Mouse (Mus musculus) midbrain, embryonic 13.5 days (tissue): ENCODE data around the gene Ints6l. TPM values are rescaled to one million over a fixed set of nuclear protein-coding genes. Genes with fewer than 3 reads are reported as not detected.

Source experiments
- ATAC-seq: fragments of 200-750 bp; cut with Nextera tagmentation; 2 replicates; pipeline ENCODE4 v1.8.0; 2017; ENCODE audit warnings: mild to moderate bottlenecking, moderate TSS enrichment, moderate library complexity
- H3K27ac ChIP-seq: fragments of 300-500 bp; sonication (generic); 2 replicates; pipeline ENCODE4 v1.5.1; 2015; ENCODE audit warnings: inconsistent platforms, mild to moderate bottlenecking, moderate library complexity
- H3K27me3 ChIP-seq: fragments of 300-500 bp; sonication (generic); 2 replicates; pipeline ENCODE4 v1.6.1; 2015; ENCODE audit warnings: mild to moderate bottlenecking, inconsistent platforms
- H3K36me3 ChIP-seq: fragments of 300-500 bp; sonication (generic); 2 replicates; pipeline ENCODE4 v1.6.1; 2015; ENCODE audit warnings: mild to moderate bottlenecking, inconsistent platforms
- H3K4me1 ChIP-seq: fragments of 300-500 bp; sonication (generic); replicated peaks from 2 replicates; pipeline ENCODE4 v1.6.1; 2015; ENCODE audit warnings: inconsistent platforms
- H3K4me2 ChIP-seq: fragments of 300-500 bp; sonication (generic); replicated peaks from 2 replicates; pipeline ENCODE4 v1.6.1; 2015; ENCODE audit warnings: moderate library complexity, mild to moderate bottlenecking, inconsistent platforms
- H3K4me3 ChIP-seq: fragments of 300-500 bp; sonication (generic); replicated peaks from 2 replicates; pipeline ENCODE4 v1.5.1; 2015; ENCODE audit warnings: mild to moderate bottlenecking, inconsistent platforms
- H3K9ac ChIP-seq: fragments of 300-500 bp; sonication (generic); replicated peaks from 2 replicates; pipeline ENCODE4 v1.6.1; 2015; ENCODE audit warnings: mild to moderate bottlenecking, inconsistent platforms
- H3K9me3 ChIP-seq: fragments of 300-500 bp; sonication (generic); 2 replicates; pipeline ENCODE4 v1.6.1; 2016; ENCODE audit warnings: mild to moderate bottlenecking, inconsistent platforms
- WGBS: fragments of 180-500 bp; shearing (Covaris S2); methylation state at CpG from one replicate; pipeline ENCODE4 v1.1.7; 2015; 5-methylcytosine and 5-hydroxymethylcytosine counted together
- polyA plus RNA-seq: library from polyadenylated mRNA; unstranded; fragments of >200 nt; fragmentation: Nextera tagmentation; extraction: Ambion mirVana; gene quantifications from 2 replicates; pipeline ENCODE4 v1.2.1, GENCODE M21; 2015

Gene Ints6l
- 22.7 and 23.0 TPM in 2 replicates for polyA plus RNA-seq

DNA sequence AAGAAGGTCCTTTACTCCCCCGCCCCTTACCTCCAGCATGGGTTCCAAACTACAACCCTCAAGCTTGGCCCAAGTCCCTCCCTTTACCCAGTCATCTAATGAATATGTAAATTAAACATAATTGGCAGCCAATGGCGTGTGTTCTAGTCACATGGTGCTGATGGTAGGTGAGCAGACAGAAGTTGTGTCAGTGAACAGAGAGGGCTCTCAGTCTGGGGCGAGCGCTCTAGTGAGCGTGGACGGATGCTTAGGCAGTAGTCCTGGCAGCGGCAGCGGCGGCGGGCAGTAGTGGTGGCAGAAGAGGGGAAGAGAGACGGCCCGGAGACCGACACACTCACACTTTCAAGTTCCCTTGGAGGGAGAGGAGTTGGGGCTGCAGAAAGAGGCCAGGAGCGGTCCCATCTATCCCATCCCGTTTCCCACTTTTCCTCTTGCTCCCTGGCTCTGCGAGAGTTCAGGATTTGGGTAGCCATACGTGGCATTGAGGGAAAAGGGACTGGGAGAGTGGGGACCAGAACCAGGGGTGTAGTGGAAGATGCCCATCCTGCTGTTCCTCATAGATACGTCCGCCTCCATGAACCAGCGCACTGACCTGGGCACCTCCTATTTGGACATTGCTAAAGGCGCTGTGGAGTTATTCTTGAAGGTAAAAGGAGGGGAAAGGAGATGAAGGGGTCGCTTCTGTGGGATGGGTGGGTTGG lies at the start of gene Ints6l:
Gene Ints6l (plus strand): TSS at position 187 of the 701 bp plus-strand sequence.
- Histone ChIP-seq H3K27ac (peak within 1 kb of the TSS; percentile 97), H3K9ac (peak within 1 kb of the TSS; percentile 81), H3K36me3 (no peaks in the 10 kb centered on the region), H3K27me3 (no peaks in the 10 kb centered on the region), H3K9me3 (no peaks in the 10 kb centered on the region), H3K4me2 (peak within 1 kb of the TSS; percentile 59), H3K4me3 (peak within 1 kb of the TSS; percentile 59), H3K4me1 (no peaks in the 10 kb centered on the region; the same call in 1 of the 2 replicates)
- peak; percentile 75 for ATAC-seq
- 27% methylated on average over 22 of the region's 22 CpGs for WGBS

GRCm38 (mm10) chrX:56405482-56405881 lies 49.2 kb upstream of the Ints6l start:
- Histone ChIP-seq H3K27me3 (no peaks in the 10 kb centered on the region), H3K9me3 (no peaks in the 10 kb centered on the region), H3K4me3 (no peak overlapping the region), H3K9ac (no peak overlapping the region), H3K36me3 (no peaks in the 10 kb centered on the region), H3K27ac (no peak overlapping the region), H3K4me2 (no peak overlapping the region), H3K4me1 (no peaks in the 10 kb centered on the region)
- no peak for ATAC-seq
- 64% methylated on average over 1 of the region's 1 CpGs for WGBS

- no peaks in the 10 kb centered on the region for H3K9me3 ChIP-seq
- H3K4me1 ChIP-seq: no peaks in the 10 kb centered on the region
- no peaks in the 10 kb centered on the region for H3K36me3 ChIP-seq
- no peak overlapping the region for H3K27ac ChIP-seq
- no peak overlapping the region for H3K4me3 ChIP-seq
- H3K27me3 ChIP-seq: no peaks in the 10 kb centered on the region
- no peak for ATAC-seq
- no peak overlapping the region for H3K9ac ChIP-seq
- WGBS: 75% methylated on average over 5 of the region's 5 CpGs
- no peak overlapping the region for H3K4me2 ChIP-seq
These were observed 48.5 kb upstream of the Ints6l start for GRCm38 (mm10) chrX:56406128-56406527.

DNA sequence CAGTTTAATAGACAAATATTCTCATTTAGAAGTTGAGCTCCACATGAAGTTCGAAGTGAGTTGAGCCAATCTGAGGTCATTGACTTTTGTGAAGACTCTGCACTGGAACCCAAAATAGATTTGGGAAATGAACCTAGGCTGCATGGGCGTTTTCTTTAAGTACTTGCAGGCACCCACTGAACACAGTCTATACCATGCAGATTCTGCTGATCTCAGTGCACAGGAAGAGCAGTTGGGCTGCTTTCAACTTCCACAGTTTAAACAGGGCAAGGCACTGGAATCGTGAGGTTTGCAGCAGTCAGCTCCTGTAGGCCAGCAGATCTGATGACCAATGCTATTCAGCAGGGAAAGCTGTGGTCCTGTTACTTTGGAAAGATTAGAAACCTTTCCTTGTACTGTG lies 38.4 kb upstream of the Ints6l start:
- Histone ChIP-seq H3K4me3 (no peak overlapping the region), H3K4me1 (no peaks in the 10 kb centered on the region), H3K9ac (no peak overlapping the region), H3K9me3 (no peaks in the 10 kb centered on the region), H3K36me3 (no peaks in the 10 kb centered on the region), H3K27me3 (no peaks in the 10 kb centered on the region), H3K4me2 (no peak overlapping the region), H3K27ac (no peak overlapping the region)
- no peak for ATAC-seq
- WGBS: 81% methylated on average over 3 of the region's 3 CpGs

- no peaks in the 10 kb centered on the region for H3K4me1 ChIP-seq
- no peaks in the 10 kb centered on the region for H3K27me3 ChIP-seq
- WGBS: 64% methylated on average over 4 of the region's 4 CpGs
- H3K9me3 ChIP-seq: no peaks in the 10 kb centered on the region
- H3K9ac ChIP-seq: no peak overlapping the region
- H3K4me3 ChIP-seq: no peak overlapping the region
- H3K4me2 ChIP-seq: no peak overlapping the region
- H3K27ac ChIP-seq: no peak overlapping the region
- ATAC-seq: no peak
- H3K36me3 ChIP-seq: no peaks in the 10 kb centered on the region
These were observed 37.1 kb upstream of the Ints6l start for GRCm38 (mm10) chrX:56417541-56417940.

GRCm38 (mm10) chrX:56430601-56431000 lies 24.1 kb upstream of the Ints6l start:
- no peak overlapping the region for H3K27ac ChIP-seq
- H3K36me3 ChIP-seq: no peaks in the 10 kb centered on the region
- ATAC-seq: no peak
- no peaks in the 10 kb centered on the region for H3K4me1 ChIP-seq
- 42% methylated on average over 2 of the region's 2 CpGs for WGBS
- H3K4me3 ChIP-seq: no peak overlapping the region
- H3K4me2 ChIP-seq: no peak overlapping the region
- H3K9me3 ChIP-seq: no peaks in the 10 kb centered on the region
- no peak overlapping the region for H3K9ac ChIP-seq
- no peaks in the 10 kb centered on the region for H3K27me3 ChIP-seq

DNA sequence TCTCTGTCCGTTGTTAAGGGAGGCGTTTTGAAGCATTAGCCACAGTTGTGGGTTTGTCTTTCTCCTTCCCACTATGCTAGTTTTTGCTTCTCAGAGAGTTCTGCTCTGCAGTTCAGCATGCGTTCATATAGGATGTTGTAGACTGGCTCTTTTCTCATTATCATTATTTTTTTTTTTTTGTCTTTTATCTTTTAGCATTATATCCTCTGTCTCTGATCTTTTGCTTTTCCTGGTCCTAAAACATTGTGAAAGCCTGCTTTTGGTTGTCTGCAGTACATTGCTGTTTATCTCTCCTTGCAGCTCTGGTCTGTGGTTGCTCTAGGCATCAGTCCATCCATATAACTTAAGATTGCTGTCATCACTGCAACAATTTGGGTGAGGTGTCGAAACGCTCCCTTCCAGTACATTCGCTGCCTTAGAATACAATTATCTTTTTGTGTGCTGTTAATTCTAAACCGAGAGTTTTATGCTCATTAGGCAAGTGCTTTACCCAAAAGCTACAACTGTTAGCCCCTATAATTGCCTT lies 18.8 kb upstream of the Ints6l start:
- WGBS: 79% methylated on average over 7 of the region's 7 CpGs
- Histone ChIP-seq H3K9ac (no peak overlapping the region), H3K36me3 (no peaks in the 10 kb centered on the region), H3K9me3 (no peaks in the 10 kb centered on the region), H3K4me2 (no peak overlapping the region), H3K27ac (no peak overlapping the region), H3K4me3 (no peak overlapping the region), H3K4me1 (no peaks in the 10 kb centered on the region), H3K27me3 (no peaks in the 10 kb centered on the region)
- ATAC-seq: no peak

GRCm38 (mm10) chrX:56446487-56447428 lies 7.9 kb upstream of the Ints6l start:
- H3K4me2 ChIP-seq: no peak overlapping the region
- H3K9ac ChIP-seq: no peak overlapping the region
- H3K27me3 ChIP-seq: no peaks in the 10 kb centered on the region
- H3K4me1 ChIP-seq: no peaks in the 10 kb centered on the region
- 85% methylated on average over 11 of the region's 11 CpGs for WGBS
- no peak overlapping the region for H3K27ac ChIP-seq
- ATAC-seq: no peak
- no peaks in the 10 kb centered on the region for H3K9me3 ChIP-seq
- no peaks in the 10 kb centered on the region for H3K36me3 ChIP-seq
- no peak overlapping the region for H3K4me3 ChIP-seq

DNA sequence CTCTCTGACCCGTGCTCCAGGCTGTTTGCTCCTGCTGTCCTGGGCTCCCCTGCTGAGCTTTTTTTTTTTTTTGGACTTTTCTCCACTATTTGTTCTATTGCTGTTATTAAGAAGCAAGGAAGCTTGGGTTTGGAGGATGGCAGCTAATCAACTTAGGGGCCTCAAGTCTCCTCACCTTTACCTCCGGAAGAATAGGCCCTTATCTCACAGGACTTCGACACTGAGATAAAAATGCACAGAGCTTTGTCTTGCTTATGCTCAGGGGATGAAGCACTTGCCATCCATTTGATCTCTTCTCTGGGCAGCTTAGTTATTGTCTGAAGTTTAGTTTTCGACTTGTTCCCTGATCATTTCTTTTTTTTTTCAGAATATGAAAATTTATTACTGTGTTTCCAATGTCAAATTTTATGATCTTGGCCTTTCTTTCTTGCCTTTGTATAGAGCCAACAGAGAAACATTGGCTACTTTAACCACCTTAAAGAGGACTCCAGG lies 7.1 kb upstream of the Ints6l start, which contains the start of gene Gm2174:
Gene Gm2174 (plus strand): TSS at position 442 of the 492 bp plus-strand sequence.
- Histone ChIP-seq H3K9ac (no peak within 1 kb of the TSS), H3K4me3 (no peak within 1 kb of the TSS), H3K27ac (no peak within 1 kb of the TSS), H3K4me1 (no peaks in the 10 kb centered on the region), H3K36me3 (no peaks in the 10 kb centered on the region), H3K9me3 (no peaks in the 10 kb centered on the region), H3K27me3 (no peaks in the 10 kb centered on the region), H3K4me2 (no peak within 1 kb of the TSS)
- no peak for ATAC-seq
- 72% methylated on average over 4 of the region's 4 CpGs for WGBS

DNA sequence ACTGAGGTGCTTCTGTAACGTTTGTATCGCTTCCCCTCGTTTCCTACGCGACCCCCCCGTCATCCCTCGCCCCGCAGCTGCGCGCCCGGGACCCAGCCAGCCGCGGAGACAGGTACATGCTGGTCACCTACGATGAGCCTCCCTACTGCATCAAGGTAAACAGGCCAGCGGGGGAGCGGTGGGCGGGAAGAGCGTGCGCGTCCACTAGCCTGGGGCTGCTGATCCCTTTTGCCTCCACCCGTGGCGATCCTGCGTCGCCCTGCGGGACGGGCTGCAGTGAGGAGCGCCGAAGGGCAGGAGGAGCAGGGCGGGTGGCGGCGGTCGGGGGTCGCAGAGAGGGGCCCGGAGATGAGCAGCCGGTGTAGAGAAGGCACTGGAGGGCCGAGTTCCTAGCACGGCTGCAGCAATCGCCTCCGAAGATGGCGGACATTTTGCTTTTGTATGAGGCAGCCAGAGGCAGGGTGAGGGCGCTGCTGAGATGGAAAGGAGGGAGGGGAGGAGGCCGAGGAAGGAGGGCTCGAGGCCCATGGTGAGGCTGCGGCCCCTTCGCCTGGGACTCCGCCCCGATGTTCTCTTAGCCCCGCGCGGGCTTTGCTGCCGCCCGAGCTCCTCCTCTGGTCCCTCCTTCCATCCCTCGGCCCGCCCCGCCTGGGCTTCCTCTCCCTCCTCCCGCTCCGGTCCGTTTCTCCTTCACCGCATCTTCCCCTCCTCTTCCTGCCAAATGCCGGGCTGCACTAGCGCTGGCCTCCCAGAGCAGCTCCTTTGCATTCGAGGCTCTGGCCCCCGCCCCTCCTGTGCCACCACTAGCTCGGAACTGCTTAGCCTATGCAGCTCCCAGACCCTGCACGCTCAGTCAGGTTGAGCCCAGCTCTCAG lies 952 bp downstream of the Ints6l start:
- H3K9me3 ChIP-seq: no peaks in the 10 kb centered on the region
- 17% methylated on average over 59 of the region's 65 CpGs for WGBS
- peak overlapping the region; percentile 81 for H3K9ac ChIP-seq
- ATAC-seq: peak; percentile 98
- peak overlapping the region; percentile 59 for H3K4me2 ChIP-seq
- H3K36me3 ChIP-seq: no peaks in the 10 kb centered on the region
- peak overlapping the region; percentile 97 for H3K27ac ChIP-seq
- no peaks in the 10 kb centered on the region for H3K27me3 ChIP-seq
- H3K4me1 ChIP-seq: no peaks in the 10 kb centered on the region; the same call in 1 of the 2 replicates
- H3K4me3 ChIP-seq: peak overlapping the region; percentile 59

DNA sequence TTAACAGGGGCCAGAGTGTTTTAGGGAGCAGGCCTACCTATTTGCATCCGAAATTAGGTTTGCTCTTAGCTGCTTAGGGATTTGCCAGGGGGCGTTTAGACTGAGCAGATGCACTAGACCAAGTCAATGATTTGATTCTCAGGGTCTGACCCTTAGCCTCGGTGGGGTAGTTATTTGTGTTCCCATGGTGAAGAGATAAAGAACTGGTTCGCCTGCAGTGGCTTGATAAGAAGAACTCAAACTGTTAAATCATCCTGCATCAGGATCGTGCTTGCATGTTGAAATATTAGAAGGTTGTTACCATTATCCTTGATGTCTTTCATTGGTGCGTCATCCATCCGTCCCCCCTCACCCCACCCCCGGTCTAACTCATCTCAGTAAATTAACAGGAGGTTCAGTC lies 1.7 kb downstream of the Ints6l start:
- ATAC-seq: peak; percentile 51
- peak overlapping the region; percentile 59 for H3K4me3 ChIP-seq
- H3K4me1 ChIP-seq: peaks cover 2% of the 10 kb centered on the region; the same call in 1 of the 2 replicates
- 22% methylated on average over 8 of the region's 8 CpGs for WGBS
- peak overlapping the region; percentile 81; the same call in 1 of the 2 replicates for H3K9ac ChIP-seq
- H3K4me2 ChIP-seq: peak overlapping the region; percentile 59
- H3K27me3 ChIP-seq: no peaks in the 10 kb centered on the region
- H3K27ac ChIP-seq: peak overlapping the region; percentile 97
- no peaks in the 10 kb centered on the region for H3K9me3 ChIP-seq
- no peaks in the 10 kb centered on the region for H3K36me3 ChIP-seq
